Mouse (Mus musculus) heart, embryonic 13.5 days (tissue): ENCODE measurements around the gene Nucb2. TPM values are rescaled to one million over a fixed set of nuclear protein-coding genes. Genes with fewer than 3 reads are reported as not detected.

Source experiments
- ATAC-seq: fragments of 200-750 bp; cut with Nextera tagmentation; 2 replicates; pipeline ENCODE4 v1.8.0; 2017; ENCODE audit warnings: moderate TSS enrichment; ENCODE audit not compliant: insufficient number of reproducible peaks, low FRiP score, low TSS enrichment; ENCODE audit errors: extremely low read depth
- H3K27ac ChIP-seq: fragments of 300-500 bp; sonication (generic); replicated peaks from 2 replicates; pipeline ENCODE4 v1.5.1; 2015; ENCODE audit warnings: moderate library complexity, mild to moderate bottlenecking, inconsistent platforms
- H3K27me3 ChIP-seq: fragments of 300-500 bp; sonication (generic); replicated peaks from 2 replicates; pipeline ENCODE4 v1.6.1; 2015; ENCODE audit warnings: mild to moderate bottlenecking, inconsistent platforms
- H3K36me3 ChIP-seq: fragments of 300-500 bp; sonication (generic); 2 replicates; pipeline ENCODE4 v1.6.1; 2015; ENCODE audit warnings: mild to moderate bottlenecking, inconsistent platforms
- H3K4me1 ChIP-seq: fragments of 300-500 bp; sonication (generic); 2 replicates; pipeline ENCODE4 v1.6.1; 2015; ENCODE audit warnings: inconsistent platforms
- H3K4me2 ChIP-seq: fragments of 300-500 bp; sonication (generic); 2 replicates; pipeline ENCODE4 v1.6.1; 2015; ENCODE audit warnings: inconsistent platforms, mild to moderate bottlenecking, moderate library complexity
- H3K4me3 ChIP-seq: fragments of 300-500 bp; sonication (generic); 2 replicates; pipeline ENCODE4 v1.5.1; 2015; ENCODE audit warnings: moderate library complexity, mild to moderate bottlenecking, inconsistent platforms
- H3K9ac ChIP-seq: fragments of 300-500 bp; sonication (generic); 2 replicates; pipeline ENCODE4 v1.6.1; 2015; ENCODE audit warnings: inconsistent platforms, mild to moderate bottlenecking, moderate library complexity
- H3K9me3 ChIP-seq: fragments of 300-500 bp; sonication (generic); 2 replicates; pipeline ENCODE4 v1.6.1; 2016; ENCODE audit warnings: inconsistent platforms
- WGBS: fragments of 180-500 bp; shearing (Covaris S2); methylation state at CpG from one replicate; pipeline ENCODE4 v1.1.7; 2015; ENCODE audit warnings: mixed read lengths; 5-methylcytosine and 5-hydroxymethylcytosine counted together
- polyA plus RNA-seq: library from polyadenylated mRNA; unstranded; fragments of >200 nt; fragmentation: Nextera tagmentation; extraction: Ambion mirVana; gene quantifications from 2 replicates; pipeline ENCODE4 v1.2.1, GENCODE M21; 2015

Gene Nucb2
- polyA plus RNA-seq, 1 experiment from 2014 or later, result 6.5 TPM

GRCm38 (mm10) chr7:116491113-116491512, 13.1 kb upstream of the Nucb2 start:
- Histone ChIP-seq H3K9me3 (peaks cover 3% of the 10 kb centered on the region), H3K4me2 (no peak overlapping the region), H3K4me1 (no peaks in the 10 kb centered on the region), H3K9ac (no peak overlapping the region), H3K27ac (no peak overlapping the region), H3K27me3 (no peaks in the 10 kb centered on the region), H3K4me3 (no peak overlapping the region), H3K36me3 (no peaks in the 10 kb centered on the region)
- WGBS, result 68% methylated on average over 4 of the region's 4 CpGs
- no peak for ATAC-seq

GRCm38 (mm10) chr7:116493267-116494003, 10.7 kb upstream of the Nucb2 start:
- WGBS, result 68% methylated on average over 7 of the region's 7 CpGs
- no peak overlapping the region for H3K4me2 ChIP-seq
- no peak overlapping the region for H3K4me3 ChIP-seq
- no peak overlapping the region for H3K9ac ChIP-seq
- no peak for ATAC-seq
- no peaks in the 10 kb centered on the region for H3K36me3 ChIP-seq
- no peaks in the 10 kb centered on the region for H3K4me1 ChIP-seq
- H3K9me3 ChIP-seq, result peaks cover 6% of the 10 kb centered on the region
- H3K27ac ChIP-seq, result no peak overlapping the region
- no peaks in the 10 kb centered on the region for H3K27me3 ChIP-seq

- no peak overlapping the region for H3K4me2 ChIP-seq
- H3K27ac ChIP-seq, result no peak overlapping the region
- ATAC-seq, result no peak
- no peak overlapping the region for H3K9ac ChIP-seq
- H3K9me3 ChIP-seq, result peaks cover 6% of the 10 kb centered on the region
- H3K4me3 ChIP-seq, result no peak overlapping the region
- no peaks in the 10 kb centered on the region for H3K4me1 ChIP-seq
- no peaks in the 10 kb centered on the region for H3K27me3 ChIP-seq
- 64% methylated on average over 5 of the region's 5 CpGs for WGBS
- H3K36me3 ChIP-seq, result no peaks in the 10 kb centered on the region
Measured at GRCm38 (mm10) chr7:116494618-116495017, 9.6 kb upstream of the Nucb2 start.

GRCm38 (mm10) chr7:116496760-116497159, 7.4 kb upstream of the Nucb2 start:
- H3K4me1 ChIP-seq, result no peaks in the 10 kb centered on the region
- ATAC-seq, result no peak
- H3K4me2 ChIP-seq, result no peak overlapping the region

GRCm38 (mm10) chr7:116504818-116505170, 625 bp downstream of the Nucb2 start:
- Histone ChIP-seq H3K9me3 (no peaks in the 10 kb centered on the region), H3K27ac (no peak overlapping the region), H3K9ac (peak overlapping the region; percentile 86), H3K27me3 (no peaks in the 10 kb centered on the region), H3K4me1 (peaks cover 8% of the 10 kb centered on the region; the same call in 1 of the 2 replicates), H3K36me3 (peaks cover 9% of the 10 kb centered on the region), H3K4me2 (peak overlapping the region; percentile 86), H3K4me3 (peak overlapping the region; percentile 70)
- ATAC-seq, result no peak
- WGBS, result 5% methylated on average over 6 of the region's 6 CpGs

More at GRCm38 (mm10) chr7:116496760-116497159, 7.4 kb upstream of the Nucb2 start:
- peaks cover 6% of the 10 kb centered on the region for H3K9me3 ChIP-seq
- no peaks in the 10 kb centered on the region for H3K36me3 ChIP-seq
- no peak overlapping the region for H3K27ac ChIP-seq
- WGBS, result 84% methylated on average over 4 of the region's 4 CpGs
- H3K4me3 ChIP-seq, result no peak overlapping the region
- H3K9ac ChIP-seq, result no peak overlapping the region
- no peaks in the 10 kb centered on the region for H3K27me3 ChIP-seq

- Histone ChIP-seq H3K27ac (no peak overlapping the region), H3K9ac (no peak overlapping the region), H3K9me3 (no peaks in the 10 kb centered on the region), H3K4me3 (no peak overlapping the region), H3K4me2 (no peak overlapping the region), H3K4me1 (peaks cover 23% of the 10 kb centered on the region), H3K36me3 (peaks cover 15% of the 10 kb centered on the region), H3K27me3 (no peaks in the 10 kb centered on the region)
- no peak for ATAC-seq
- WGBS, result 79% methylated on average over 5 of the region's 5 CpGs
Measured at GRCm38 (mm10) chr7:116514030-116514429, 9.9 kb downstream of the Nucb2 start.

GRCm38 (mm10) chr7:116514546-116514945, 10.4 kb downstream of the Nucb2 start:
- no peak for ATAC-seq
- no peak overlapping the region for H3K9ac ChIP-seq
- H3K27me3 ChIP-seq, result no peaks in the 10 kb centered on the region
- peaks cover 23% of the 10 kb centered on the region for H3K4me1 ChIP-seq
- H3K9me3 ChIP-seq, result no peaks in the 10 kb centered on the region
- 73% methylated on average over 9 of the region's 9 CpGs for WGBS
- peaks cover 11% of the 10 kb centered on the region for H3K36me3 ChIP-seq
- no peak overlapping the region for H3K27ac ChIP-seq
- H3K4me3 ChIP-seq, result no peak overlapping the region
- H3K4me2 ChIP-seq, result no peak overlapping the region

GRCm38 (mm10) chr7:116515059-116515458, 10.9 kb downstream of the Nucb2 start:
- no peak overlapping the region for H3K9ac ChIP-seq
- H3K4me2 ChIP-seq, result no peak overlapping the region
- no peak for ATAC-seq
- no peak overlapping the region for H3K27ac ChIP-seq
- H3K4me3 ChIP-seq, result no peak overlapping the region
- no peaks in the 10 kb centered on the region for H3K27me3 ChIP-seq
- H3K36me3 ChIP-seq, result peaks cover 7% of the 10 kb centered on the region; the same call in 1 of the 2 replicates
- no peaks in the 10 kb centered on the region for H3K9me3 ChIP-seq
- 83% methylated on average over 7 of the region's 7 CpGs for WGBS
- H3K4me1 ChIP-seq, result peaks cover 23% of the 10 kb centered on the region

GRCm38 (mm10) chr7:116515514-116516135, 11.5 kb downstream of the Nucb2 start:
- Histone ChIP-seq H3K4me2 (no peak overlapping the region), H3K4me3 (no peak overlapping the region), H3K9me3 (no peaks in the 10 kb centered on the region), H3K9ac (no peak overlapping the region), H3K4me1 (peaks cover 23% of the 10 kb centered on the region), H3K27ac (no peak overlapping the region), H3K27me3 (no peaks in the 10 kb centered on the region), H3K36me3 (peaks cover 2% of the 10 kb centered on the region; the same call in 1 of the 2 replicates)
- ATAC-seq, result no peak
- 62% methylated on average over 13 of the region's 13 CpGs for WGBS

- Histone ChIP-seq H3K4me2 (no peak overlapping the region), H3K27me3 (no peaks in the 10 kb centered on the region), H3K27ac (peak overlapping the region; percentile 72; the same call in 1 of the 2 replicates), H3K9me3 (no peaks in the 10 kb centered on the region), H3K36me3 (peaks cover 7% of the 10 kb centered on the region), H3K4me1 (peaks cover 23% of the 10 kb centered on the region), H3K9ac (0 out of 2 replicates have a peak overlapping the region, but pooled peaks have one; percentile 10), H3K4me3 (no peak overlapping the region)
- 54% methylated on average over 5 of the region's 5 CpGs for WGBS
- ATAC-seq, result no peak
Measured at GRCm38 (mm10) chr7:116517240-116517639, 13.1 kb downstream of the Nucb2 start.

- 44% methylated on average over 5 of the region's 5 CpGs for WGBS
Measured at GRCm38 (mm10) chr7:116518155-116518554, 14.0 kb downstream of the Nucb2 start.

More at GRCm38 (mm10) chr7:116518155-116518554, 14.0 kb downstream of the Nucb2 start:
- Histone ChIP-seq H3K4me2 (no peak overlapping the region), H3K9ac (no peak overlapping the region), H3K9me3 (0 out of 2 replicates have a peak, but pooled peaks cover 4% of the 10 kb centered on the region), H3K4me1 (peaks cover 23% of the 10 kb centered on the region), H3K4me3 (no peak overlapping the region), H3K36me3 (peaks cover 16% of the 10 kb centered on the region), H3K27me3 (no peaks in the 10 kb centered on the region), H3K27ac (peak overlapping the region; percentile 72)
- ATAC-seq, result no peak
